Mouse (Mus musculus) embryonic fibroblast, embryonic 13.5 days (primary cell): ENCODE measurements at regions not wholly inside any gene's neighbourhood (a gene's known extent, or its start where the extent isn't known, plus 50 kb on each side); places are given as distances from the start of the nearest gene placed in this dataset.

ENCODE experiments used
- H3K27ac ChIP-seq: 2 replicates; pipeline ENCODE4 v1.5.1; 2012; ENCODE audit warnings: low read length, control low read depth, inconsistent platforms; ENCODE audit not compliant: insufficient read depth
- H3K4me1 ChIP-seq: 2 replicates; pipeline ENCODE4 v1.6.1; 2011; ENCODE audit warnings: low read length; ENCODE audit not compliant: control insufficient read depth, insufficient read depth
- H3K4me3 ChIP-seq: 2 replicates; pipeline ENCODE4 v1.5.1; 2011; ENCODE audit warnings: mild to moderate bottlenecking, control low read depth, low read length; ENCODE audit not compliant: insufficient read depth
- CTCF ChIP-seq: IDR thresholded peaks from 2 replicates; pipeline ENCODE4 v1.5.1; 2011; ENCODE audit warnings: mild to moderate bottlenecking, control low read depth, low read length, moderate library complexity, borderline replicate concordance; ENCODE audit not compliant: insufficient read depth
- POLR2A ChIP-seq: IDR thresholded peaks from 2 replicates; pipeline ENCODE4 v1.6.1; 2011; ENCODE audit warnings: low read depth, mild to moderate bottlenecking, control low read depth, low read length, moderate library complexity

DNA sequence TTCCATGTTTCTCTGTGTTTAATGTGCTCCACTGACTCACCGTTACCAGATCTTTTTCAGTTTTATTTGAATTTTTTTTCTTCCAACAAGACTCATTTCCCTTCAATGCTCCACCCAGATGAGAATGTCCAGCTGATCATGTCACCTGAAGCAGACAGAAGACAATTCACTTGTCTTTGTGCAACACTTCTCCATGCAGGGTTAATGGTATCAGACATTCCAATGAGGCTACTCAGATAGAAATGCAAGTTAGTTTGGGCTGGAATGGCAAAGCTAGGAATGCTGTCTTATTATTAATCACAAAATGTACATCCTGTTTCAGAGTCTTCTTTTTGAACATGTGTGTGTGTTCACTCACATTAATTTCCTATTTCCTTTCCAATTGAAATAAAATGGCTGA lies 77.2 kb upstream of the Col11a1 start:
- peaks cover 14% of the 10 kb centered on the region for H3K4me1 ChIP-seq
- TF ChIP-seq CTCF (no peak), POLR2A (no peak)
- peak overlapping the region; percentile 99 for H3K27ac ChIP-seq
- no peak overlapping the region for H3K4me3 ChIP-seq

DNA sequence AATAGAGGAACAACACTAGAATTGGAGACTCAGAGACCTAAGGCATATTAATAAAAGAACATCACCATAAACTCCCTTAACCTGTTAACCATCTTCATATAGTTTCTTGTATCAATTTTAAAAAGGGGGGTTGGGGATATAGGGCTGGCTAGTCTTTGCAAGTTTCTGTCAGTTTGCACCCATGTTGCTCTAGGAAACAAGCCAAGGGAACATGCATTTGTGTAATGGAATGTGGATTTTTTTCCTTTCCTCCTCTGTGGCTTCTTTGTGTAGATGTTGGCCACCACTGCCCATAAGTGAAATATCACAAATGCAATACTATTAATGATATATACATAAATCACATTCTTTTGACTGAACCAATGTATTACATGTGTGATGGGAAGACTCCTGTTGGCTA lies 75.9 kb upstream of the Col11a1 start:
- no peak for TF ChIP-seq CTCF
- no peak for TF ChIP-seq POLR2A
- Histone ChIP-seq H3K27ac (peak overlapping the region; percentile 61), H3K4me3 (no peak overlapping the region), H3K4me1 (peaks cover 14% of the 10 kb centered on the region)

GRCm38 (mm10) chr3:113960080-113960479 lies 70.3 kb upstream of the Col11a1 start:
- no peak for TF ChIP-seq CTCF
- TF ChIP-seq POLR2A: no peak
- H3K27ac ChIP-seq: peak overlapping the region; percentile 69; the same call in 1 of the 2 replicates
- peaks cover 3% of the 10 kb centered on the region for H3K4me1 ChIP-seq
- H3K4me3 ChIP-seq: no peak overlapping the region
